Mouse (Mus musculus) bone marrow, adult 2 months (tissue): ENCODE measurements around the gene H2-M10.6.

Experiments used
- CTCF ChIP-seq: fragments of 200-500 bp; IDR thresholded peaks from 2 replicates; pipeline ENCODE4 v1.5.1; 2011; ENCODE audit warnings: low read length, control low read depth; ENCODE audit not compliant: control insufficient read depth, insufficient read depth
- POLR2A ChIP-seq: fragments of 200-500 bp; IDR thresholded peaks from 2 replicates; pipeline ENCODE4 v1.6.1; 2011; ENCODE audit warnings: low read depth, mild to moderate bottlenecking, control low read depth, low read length, borderline replicate concordance; ENCODE audit not compliant: control insufficient read depth

GRCm38 (mm10) chr17:36835591-36836426 lies 23.8 kb downstream of the H2-M10.6 start:
- TF ChIP-seq CTCF (peak; percentile 23; the same call in 1 of the 2 replicates), POLR2A (no peak)
